Mouse (Mus musculus) neural tube, embryonic 11.5 days (tissue): ENCODE data around the gene Dysf. TPM values are rescaled to one million over a fixed set of nuclear protein-coding genes. Genes with fewer than 3 reads are reported as not detected.

Experiments
- ATAC-seq: fragments of 200-750 bp; cut with Nextera tagmentation; 2 replicates; pipeline ENCODE4 v1.8.0; 2017; ENCODE audit warnings: moderate number of reproducible peaks, mild to moderate bottlenecking, moderate TSS enrichment, moderate library complexity; ENCODE audit not compliant: insufficient read depth, low FRiP score, low TSS enrichment
- DNase-seq: peaks from one replicate; pipeline ENCODE4 v3.0.0-alpha.2; 2015; ENCODE audit warnings: low spot score
- H3K27ac ChIP-seq: fragments of 300-500 bp; sonication (generic); 2 replicates; pipeline ENCODE4 v1.5.1; 2014; ENCODE audit warnings: low read depth, mild to moderate bottlenecking, low read length
- H3K27me3 ChIP-seq: fragments of 300-500 bp; sonication (generic); 2 replicates; pipeline ENCODE4 v1.6.1; 2014; ENCODE audit warnings: mild to moderate bottlenecking, low read length, mixed read lengths; ENCODE audit not compliant: control insufficient read depth, insufficient read depth
- H3K36me3 ChIP-seq: fragments of 300-500 bp; sonication (generic); 2 replicates; pipeline ENCODE4 v1.6.1; 2014; ENCODE audit warnings: mild to moderate bottlenecking, low read length, moderate library complexity, mixed read lengths; ENCODE audit not compliant: control insufficient read depth, insufficient read depth
- H3K4me1 ChIP-seq: fragments of 300-500 bp; sonication (generic); 2 replicates; pipeline ENCODE4 v1.6.1; 2014; ENCODE audit warnings: low read length, mixed read lengths; ENCODE audit not compliant: control insufficient read depth, insufficient read depth
- H3K4me2 ChIP-seq: fragments of 300-500 bp; sonication (generic); 2 replicates; pipeline ENCODE4 v1.6.1; 2014; ENCODE audit warnings: low read depth, mild to moderate bottlenecking, moderate library complexity
- H3K4me3 ChIP-seq: fragments of 300-500 bp; sonication (generic); 2 replicates; pipeline ENCODE4 v1.5.1; 2014; ENCODE audit warnings: low read depth, low read length
- H3K9ac ChIP-seq: fragments of 300-500 bp; sonication (generic); 2 replicates; pipeline ENCODE4 v1.6.1; 2014; ENCODE audit warnings: mild to moderate bottlenecking, low read length
- H3K9me3 ChIP-seq: fragments of 300-500 bp; sonication (generic); 2 replicates; pipeline ENCODE4 v1.6.1; 2016; ENCODE audit warnings: low read length; ENCODE audit not compliant: control insufficient read depth
- WGBS: fragments of 180-500 bp; shearing (Covaris S2); extraction: QIAGEN DNeasy Blood & Tissue Kit; methylation state at CpG from one replicate; pipeline ENCODE4 v1.1.7; 2014; 5-methylcytosine and 5-hydroxymethylcytosine counted together
- polyA plus RNA-seq: library from polyadenylated mRNA; unstranded; fragments of >200 nt; fragmentation: Nextera tagmentation; extraction: Ambion mirVana; gene quantifications from 2 replicates; pipeline ENCODE4 v1.2.1, GENCODE M21; 2014

Dysf gene
- polyA plus RNA-seq, 1 experiment from 2014 or later = 6.3 TPM

DNA sequence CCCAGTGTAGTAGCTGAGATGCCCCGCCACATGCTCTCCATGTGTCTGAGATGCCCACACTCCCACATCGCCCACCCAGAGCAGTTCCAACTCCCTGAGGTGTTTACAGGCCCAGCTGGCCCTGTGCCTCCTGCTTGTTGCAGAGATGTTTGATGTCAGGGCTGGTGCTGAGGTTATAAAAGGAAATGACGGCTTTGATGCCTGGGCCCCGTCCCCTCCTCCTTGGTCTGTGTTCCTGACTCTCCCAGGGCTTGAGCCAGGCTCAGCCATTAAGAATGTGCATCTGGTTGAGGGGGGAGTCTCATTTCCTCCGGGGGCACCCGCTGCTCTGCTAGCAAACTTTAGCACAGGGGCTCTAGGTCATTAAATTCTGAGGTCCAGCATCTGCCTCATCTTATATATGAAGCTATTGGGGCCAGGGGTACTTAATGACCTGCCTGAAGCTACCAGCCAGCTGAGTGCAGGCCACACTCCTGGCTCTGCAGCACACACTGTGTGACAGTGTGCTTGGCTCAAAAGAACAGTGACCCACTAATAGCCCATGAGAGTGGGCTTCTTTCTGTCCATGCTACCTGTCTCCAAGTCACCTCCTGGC, 183.4 kb downstream of the Dysf start:
- WGBS = 35% methylated on average over 6 of the region's 6 CpGs
- Histone ChIP-seq H3K4me2 (no peak overlapping the region), H3K9ac (no peak overlapping the region), H3K4me1 (no peaks in the 10 kb centered on the region), H3K9me3 (no peaks in the 10 kb centered on the region), H3K4me3 (no peak overlapping the region), H3K27ac (no peak overlapping the region), H3K36me3 (no peaks in the 10 kb centered on the region), H3K27me3 (no peaks in the 10 kb centered on the region)
- DNase-seq (no peak), ATAC-seq (no peak)

GRCm38 (mm10) chr6:84196511-84196910, 188.1 kb downstream of the Dysf start:
- H3K4me3 ChIP-seq = no peak overlapping the region
- WGBS = 95% methylated on average over 5 of the region's 5 CpGs
- no peak for ATAC-seq

DNA sequence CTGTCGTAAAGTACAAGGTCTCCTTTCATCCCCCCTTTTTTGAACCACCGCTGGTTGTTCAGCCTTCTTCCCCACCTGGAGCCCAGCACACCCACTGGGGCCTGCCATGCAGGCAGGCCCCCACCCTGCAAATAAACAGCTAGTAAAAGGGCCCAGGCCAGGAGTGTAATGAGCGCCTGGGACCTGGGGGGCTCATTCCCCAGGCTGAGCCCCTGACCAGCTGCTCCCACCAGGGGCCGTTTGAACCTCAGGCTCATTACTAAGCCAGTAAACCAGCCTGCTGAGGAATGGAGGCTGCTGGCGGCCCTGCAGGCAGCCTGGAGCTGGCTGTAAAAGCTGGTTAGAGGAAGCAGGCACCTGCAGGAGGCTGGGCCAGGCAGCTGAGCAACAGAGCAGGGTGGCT, 189.4 kb downstream of the Dysf start:
- no peaks in the 10 kb centered on the region for H3K27me3 ChIP-seq
- no peak overlapping the region for H3K9ac ChIP-seq
- ATAC-seq = no peak
- no peak for DNase-seq
- no peaks in the 10 kb centered on the region for H3K36me3 ChIP-seq
- no peak overlapping the region for H3K4me3 ChIP-seq
- H3K4me1 ChIP-seq = peaks cover 6% of the 10 kb centered on the region; the same call in 1 of the 2 replicates
- 10% methylated on average over 5 of the region's 5 CpGs for WGBS
- no peaks in the 10 kb centered on the region for H3K9me3 ChIP-seq
- no peak overlapping the region for H3K4me2 ChIP-seq
- no peak overlapping the region for H3K27ac ChIP-seq

More at GRCm38 (mm10) chr6:84196511-84196910, 188.1 kb downstream of the Dysf start:
- no peaks in the 10 kb centered on the region for H3K9me3 ChIP-seq
- no peak overlapping the region for H3K4me2 ChIP-seq
- H3K27ac ChIP-seq = no peak overlapping the region
- no peak overlapping the region for H3K9ac ChIP-seq
- no peaks in the 10 kb centered on the region for H3K27me3 ChIP-seq
- DNase-seq = no peak
- H3K4me1 ChIP-seq = peaks cover 6% of the 10 kb centered on the region; the same call in 1 of the 2 replicates
- no peaks in the 10 kb centered on the region for H3K36me3 ChIP-seq

DNA sequence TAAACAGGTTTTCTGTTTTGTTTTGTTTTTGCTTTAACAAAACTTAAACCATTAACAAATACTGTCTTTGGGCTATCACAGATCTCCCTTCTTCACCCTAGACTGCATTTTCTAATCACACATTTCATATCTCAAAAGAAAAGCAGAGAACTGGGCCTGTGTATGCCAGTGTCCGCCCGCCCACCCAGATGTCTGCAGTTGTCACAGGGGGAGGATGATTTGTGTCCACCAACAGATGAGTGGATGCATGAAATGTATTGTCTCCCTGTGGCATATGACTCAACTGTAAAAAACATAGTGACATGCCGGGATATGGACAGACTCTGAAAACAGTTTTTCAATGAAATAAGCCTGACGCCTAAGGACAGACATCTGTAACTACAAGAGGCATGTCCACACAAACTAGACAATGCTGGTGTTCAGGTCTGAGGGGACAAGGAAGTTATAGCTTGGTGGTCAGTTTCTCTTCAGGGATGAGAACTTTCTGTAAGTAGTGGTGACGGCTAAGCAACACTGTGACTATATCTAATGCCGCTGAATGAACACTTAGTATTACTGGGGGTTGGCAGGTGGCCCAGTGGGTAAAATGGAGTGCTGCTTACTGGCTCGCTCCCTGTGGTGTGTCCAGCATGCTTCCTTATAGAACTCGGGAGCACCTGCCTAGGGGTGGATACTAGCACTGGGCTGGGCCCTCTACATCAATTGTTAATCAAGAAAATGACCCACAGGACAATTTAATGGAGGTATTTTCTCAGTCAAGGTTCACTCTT, 193.5 kb downstream of the Dysf start:
- WGBS = 87% methylated on average over 8 of the region's 8 CpGs
- no peak overlapping the region for H3K4me3 ChIP-seq
- ATAC-seq (no peak), DNase-seq (no peak)
- peaks cover 6% of the 10 kb centered on the region; the same call in 1 of the 2 replicates for H3K4me1 ChIP-seq
- H3K4me2 ChIP-seq = no peak overlapping the region
- H3K27me3 ChIP-seq = no peaks in the 10 kb centered on the region
- no peaks in the 10 kb centered on the region for H3K36me3 ChIP-seq
- H3K9me3 ChIP-seq = no peaks in the 10 kb centered on the region
- H3K27ac ChIP-seq = no peak overlapping the region
- no peak overlapping the region for H3K9ac ChIP-seq

- no peaks in the 10 kb centered on the region for H3K4me1 ChIP-seq
- no peaks in the 10 kb centered on the region for H3K9me3 ChIP-seq
- no peak overlapping the region for H3K4me2 ChIP-seq
- no peaks in the 10 kb centered on the region for H3K36me3 ChIP-seq
- H3K27ac ChIP-seq = no peak overlapping the region
- ATAC-seq (no peak), DNase-seq (no peak)
- H3K9ac ChIP-seq = no peak overlapping the region
- no peaks in the 10 kb centered on the region for H3K27me3 ChIP-seq
- WGBS = 95% methylated on average over 3 of the region's 3 CpGs
- H3K4me3 ChIP-seq = no peak overlapping the region
Measured at GRCm38 (mm10) chr6:84205611-84206010, 197.2 kb downstream of the Dysf start.

DNA sequence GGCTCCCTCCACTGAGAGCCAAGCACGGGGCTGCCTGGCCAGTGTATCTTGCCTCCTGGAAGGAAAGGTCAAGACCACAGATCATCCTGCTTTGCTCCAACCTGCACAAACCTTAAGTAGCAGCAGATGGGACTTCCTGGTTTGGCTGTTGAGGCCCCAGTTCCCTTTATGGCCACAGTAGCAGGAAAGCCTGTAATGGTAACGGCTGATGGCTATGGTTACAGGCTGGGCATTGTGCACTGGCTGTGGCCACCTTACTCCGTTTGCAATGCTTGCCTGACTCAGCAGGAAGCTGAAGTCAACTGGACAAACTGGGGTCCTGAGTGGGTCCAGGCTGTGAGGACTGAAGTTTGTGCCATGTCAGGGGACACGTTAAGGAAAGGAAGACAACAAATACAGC, 200.2 kb downstream of the Dysf start:
- Histone ChIP-seq H3K27me3 (no peaks in the 10 kb centered on the region), H3K4me3 (no peak overlapping the region), H3K36me3 (no peaks in the 10 kb centered on the region), H3K9ac (no peak overlapping the region), H3K27ac (no peak overlapping the region), H3K9me3 (no peaks in the 10 kb centered on the region), H3K4me1 (no peaks in the 10 kb centered on the region), H3K4me2 (no peak overlapping the region)
- DNase-seq = no peak
- WGBS = 74% methylated on average over 4 of the region's 4 CpGs
- ATAC-seq = no peak

- DNase-seq = no peak
- 86% methylated on average over 13 of the region's 13 CpGs for WGBS
Measured at GRCm38 (mm10) chr6:84209736-84210434, 201.5 kb downstream of the Dysf start.

DNA sequence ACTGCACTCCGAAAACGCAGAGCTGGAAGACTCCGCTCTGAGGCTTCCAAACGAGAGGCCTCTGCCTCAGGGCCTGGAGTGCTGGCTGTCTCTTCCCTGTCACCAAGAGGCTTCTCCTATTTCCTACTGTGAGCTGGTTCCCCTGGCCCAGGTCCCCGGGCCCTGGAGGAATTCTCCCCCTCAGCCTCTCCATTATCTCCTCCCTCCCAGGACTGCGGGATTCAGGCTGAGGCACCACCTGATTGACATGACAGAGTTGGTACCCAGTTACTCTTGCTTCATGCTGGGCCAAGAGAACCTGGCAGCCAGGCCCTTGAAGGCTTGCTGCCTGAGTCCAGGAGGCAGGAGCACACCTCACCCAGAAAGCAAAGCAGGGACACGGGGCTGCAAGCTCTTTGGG, 203.1 kb downstream of the Dysf start:
- no peak overlapping the region for H3K27ac ChIP-seq
- no peaks in the 10 kb centered on the region for H3K9me3 ChIP-seq
- H3K4me1 ChIP-seq = no peaks in the 10 kb centered on the region
- no peak overlapping the region for H3K9ac ChIP-seq
- no peak for DNase-seq
- 78% methylated on average over 7 of the region's 7 CpGs for WGBS
- no peak overlapping the region for H3K4me2 ChIP-seq
- no peak for ATAC-seq
- H3K36me3 ChIP-seq = no peaks in the 10 kb centered on the region
- H3K27me3 ChIP-seq = no peaks in the 10 kb centered on the region
- no peak overlapping the region for H3K4me3 ChIP-seq

More at GRCm38 (mm10) chr6:84209736-84210434, 201.5 kb downstream of the Dysf start:
- no peaks in the 10 kb centered on the region for H3K4me1 ChIP-seq
- H3K4me3 ChIP-seq = no peak overlapping the region
- H3K27ac ChIP-seq = no peak overlapping the region
- no peaks in the 10 kb centered on the region for H3K9me3 ChIP-seq
- H3K9ac ChIP-seq = no peak overlapping the region
- ATAC-seq = no peak
- no peaks in the 10 kb centered on the region for H3K36me3 ChIP-seq
- H3K27me3 ChIP-seq = no peaks in the 10 kb centered on the region
- H3K4me2 ChIP-seq = no peak overlapping the region
